Mouse (Mus musculus): ENCODE measurements around the gene Elavl4.

The Elavl4 gene

DNA sequence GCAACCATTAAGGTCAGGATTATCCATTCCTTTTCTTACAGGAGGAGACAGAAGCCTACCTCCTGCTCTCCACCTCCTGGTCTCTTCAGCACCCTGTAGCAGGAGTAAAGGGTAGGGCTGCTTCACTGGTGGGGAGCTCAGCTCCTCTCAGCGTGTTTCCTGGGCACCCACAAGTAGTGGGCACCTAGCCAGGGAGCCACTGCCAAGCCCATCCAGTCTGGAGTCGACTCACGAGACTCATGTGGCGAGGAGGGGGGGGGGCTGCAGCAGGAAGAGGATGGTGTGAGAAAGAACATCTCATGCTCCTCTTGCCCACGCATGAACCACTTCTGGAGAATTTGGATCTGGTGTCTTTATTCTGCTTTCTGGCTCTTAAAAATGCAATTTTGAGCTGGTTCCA is 186.5 kb downstream of the Elavl4 start:
- DNase-seq (ENCODE audit: low read depth), result no peak

DNA sequence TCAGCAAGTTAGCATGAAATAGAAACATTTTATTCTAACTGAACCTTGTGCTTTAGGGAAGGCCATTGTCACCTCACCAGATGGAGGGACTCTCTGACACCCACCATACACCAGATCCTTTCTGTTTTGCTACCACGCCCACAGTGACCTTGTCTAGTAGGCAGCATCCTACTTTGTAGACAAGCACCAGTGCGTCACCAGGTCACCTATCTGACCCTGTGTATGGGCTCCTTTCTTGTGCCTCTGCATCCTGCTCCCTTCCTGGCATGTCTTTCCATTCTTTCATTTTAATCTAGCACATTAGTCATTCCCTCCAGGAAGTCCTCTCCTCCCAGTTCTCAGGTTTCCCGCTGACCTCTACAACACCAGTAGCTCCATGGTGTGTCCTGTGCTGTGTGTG is 190.1 kb downstream of the Elavl4 start:
- no peak for DNase-seq (ENCODE audit: low read depth)

GRCm38 (mm10) chr4:110157515-110158159 is 194.1 kb downstream of the Elavl4 start:
- no peak for DNase-seq (ENCODE audit: low read depth)

DNA sequence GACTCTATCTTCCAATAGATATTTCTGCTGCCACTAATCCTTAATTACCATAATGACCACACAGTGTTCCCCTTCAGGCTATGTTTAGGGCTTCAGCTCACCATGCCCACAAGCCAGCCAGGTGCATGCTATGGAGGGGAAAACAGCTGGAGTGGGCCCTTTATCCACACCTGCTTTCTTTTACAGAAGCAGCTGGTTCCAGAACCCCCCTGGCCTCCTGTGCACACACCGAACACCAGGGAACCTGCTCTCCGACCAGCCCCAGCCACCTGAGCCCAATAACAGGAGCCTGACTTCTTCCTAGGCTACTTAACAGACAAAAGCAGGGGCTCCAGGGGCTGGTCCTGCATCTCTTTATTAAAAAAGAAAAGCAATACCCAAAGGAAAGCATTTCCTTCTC is 195.8 kb downstream of the Elavl4 start:
- no peak for DNase-seq (ENCODE audit: low read depth)
